Mouse (Mus musculus): ENCODE data around the gene Cldn24.

Gene Cldn24

DNA sequence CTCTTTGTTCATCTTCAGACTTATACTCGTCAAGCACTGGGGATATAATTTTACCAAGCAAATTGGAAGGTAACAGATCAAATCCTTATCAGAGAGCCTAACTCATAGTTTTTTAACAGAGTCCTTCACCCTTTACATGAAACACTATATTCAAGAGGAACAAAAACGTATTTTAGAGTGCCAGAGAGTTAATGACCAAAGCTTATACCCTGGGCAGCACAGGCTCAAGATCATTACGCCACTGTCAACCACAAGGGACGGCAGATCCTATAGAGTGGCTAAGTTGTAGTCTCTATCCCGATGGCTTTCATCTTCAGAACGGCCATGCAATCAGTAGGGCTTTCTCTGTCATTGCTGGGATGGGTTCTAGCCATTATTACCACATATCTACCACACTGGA is at the start of gene Cldn24:
TSS of gene Cldn24 (plus strand) at position 301 of the 400 bp plus-strand sequence.
- ATAC-seq (ENCODE audit: low TSS enrichment), result no peak

DNA sequence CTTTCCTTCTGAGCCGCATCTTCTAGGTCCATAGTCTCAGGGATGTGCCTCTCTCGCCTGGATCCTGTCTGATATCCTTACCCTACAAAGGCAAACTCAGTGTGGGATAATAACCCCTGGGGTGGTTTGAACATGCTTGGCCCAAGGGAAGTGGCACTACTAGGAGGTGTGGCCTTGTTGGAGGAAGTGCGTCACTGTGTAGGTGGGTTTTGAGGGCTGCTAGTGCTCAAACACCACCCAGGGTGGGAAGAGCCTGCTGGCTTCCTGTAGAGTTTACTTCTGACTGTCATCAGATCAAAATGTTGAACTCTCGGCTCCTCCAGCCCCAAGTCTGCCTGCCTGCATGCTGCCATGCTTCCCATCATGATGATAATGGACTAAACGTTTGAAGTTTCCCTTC is 49.0 kb upstream of the Cldn24 start:
- ATAC-seq (ENCODE audit: low TSS enrichment), result no peak

DNA sequence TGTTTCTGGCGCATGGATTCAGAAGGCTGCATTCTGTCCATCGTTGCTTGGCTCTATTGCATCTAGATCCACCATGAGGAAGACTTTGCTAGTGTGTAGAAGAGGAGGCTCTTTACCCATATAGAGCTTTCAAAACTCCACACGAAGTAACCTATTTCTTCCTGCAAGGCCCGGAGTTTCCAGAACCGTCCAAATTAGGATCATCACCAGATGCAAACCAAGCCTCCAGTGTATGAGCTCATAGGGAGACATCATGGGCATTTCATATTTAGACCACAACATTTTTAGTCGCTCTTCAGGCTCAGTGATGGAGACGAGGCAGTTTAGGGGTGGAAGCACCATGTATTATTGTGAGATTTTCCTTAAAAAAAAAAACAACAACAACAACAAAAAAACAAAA is 44.5 kb upstream of the Cldn24 start:
- ATAC-seq (ENCODE audit: low TSS enrichment), result peak; percentile 66

DNA sequence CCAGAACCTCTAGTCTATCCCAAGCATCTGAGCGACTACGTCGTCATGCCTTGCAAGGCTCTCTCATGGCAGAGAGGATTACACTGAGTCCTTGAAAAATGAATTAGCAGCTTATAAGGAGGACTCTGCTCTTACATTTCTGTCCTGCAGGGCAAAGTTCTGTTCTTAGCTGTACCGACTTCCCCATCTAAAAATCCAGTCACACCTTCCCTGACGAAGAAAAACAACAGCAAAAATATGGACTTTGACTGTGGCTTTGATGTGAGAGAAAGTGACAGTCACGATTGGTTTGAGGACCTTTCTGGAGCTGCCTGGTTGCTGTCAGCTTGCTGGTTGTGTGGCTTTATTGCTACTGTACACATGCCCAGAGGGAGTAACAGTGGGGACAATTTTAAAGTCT is 42.4 kb upstream of the Cldn24 start:
- ATAC-seq (ENCODE audit: low TSS enrichment), result no peak

DNA sequence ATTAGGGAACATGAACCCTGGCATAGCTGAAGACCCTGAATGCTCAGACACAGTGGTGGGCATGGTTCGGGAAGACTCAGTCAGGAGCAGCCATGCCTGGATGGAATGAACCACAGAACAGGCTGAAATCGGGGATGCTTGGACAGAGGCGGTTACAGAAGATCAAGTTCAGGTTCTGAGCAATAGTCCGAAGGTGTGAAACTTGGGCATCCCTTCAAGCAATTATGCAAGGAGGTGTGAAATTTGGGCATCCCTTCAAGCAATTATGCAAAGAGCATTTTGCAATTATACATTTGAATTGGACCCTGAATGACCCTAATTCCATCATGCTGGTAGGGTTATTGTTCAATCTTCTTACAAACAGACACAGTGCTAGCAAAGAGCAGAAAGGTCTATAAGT is 40.1 kb upstream of the Cldn24 start:
- no peak for ATAC-seq (ENCODE audit: low TSS enrichment)

DNA sequence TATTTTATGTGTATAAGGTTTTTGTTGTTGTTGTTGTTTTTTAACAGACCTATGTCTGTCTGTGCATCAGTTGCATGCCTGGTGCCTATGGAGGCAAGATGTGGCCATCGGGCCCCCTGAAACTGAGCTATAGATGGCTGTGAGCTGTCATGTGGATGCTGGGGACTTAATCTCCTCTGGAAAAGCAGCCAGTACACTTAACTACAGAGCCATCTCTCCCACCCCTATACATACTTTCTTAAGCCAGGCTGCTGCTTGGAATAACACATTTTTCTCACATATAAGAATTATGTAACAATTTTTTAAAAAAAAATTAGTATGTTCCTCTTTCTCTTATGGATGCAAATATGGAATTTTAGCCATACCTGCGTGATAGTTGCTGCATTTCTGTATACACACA is 38.4 kb upstream of the Cldn24 start:
- ATAC-seq (ENCODE audit: low TSS enrichment), result peak; percentile 71

DNA sequence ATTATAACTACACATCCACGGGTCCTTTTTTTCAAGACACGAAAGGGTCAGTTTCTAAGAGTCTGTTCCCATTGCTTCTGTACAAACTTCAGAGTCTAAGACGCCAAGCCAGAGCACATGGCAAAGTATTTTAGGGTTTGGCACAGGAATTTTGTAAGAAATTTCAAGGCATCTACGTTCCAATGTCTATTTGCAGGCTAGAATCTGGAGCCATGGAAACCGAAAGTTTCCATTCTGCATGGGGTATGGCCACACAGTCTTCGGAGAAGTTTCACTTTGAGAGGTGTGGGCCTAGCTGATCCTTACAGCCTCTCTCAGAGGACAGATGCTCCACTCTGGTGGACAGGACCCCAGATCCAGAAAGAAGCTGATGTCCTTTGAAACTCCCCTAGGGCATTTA is 38.0 kb upstream of the Cldn24 start:
- ATAC-seq (ENCODE audit: low TSS enrichment), result peak; percentile 79

DNA sequence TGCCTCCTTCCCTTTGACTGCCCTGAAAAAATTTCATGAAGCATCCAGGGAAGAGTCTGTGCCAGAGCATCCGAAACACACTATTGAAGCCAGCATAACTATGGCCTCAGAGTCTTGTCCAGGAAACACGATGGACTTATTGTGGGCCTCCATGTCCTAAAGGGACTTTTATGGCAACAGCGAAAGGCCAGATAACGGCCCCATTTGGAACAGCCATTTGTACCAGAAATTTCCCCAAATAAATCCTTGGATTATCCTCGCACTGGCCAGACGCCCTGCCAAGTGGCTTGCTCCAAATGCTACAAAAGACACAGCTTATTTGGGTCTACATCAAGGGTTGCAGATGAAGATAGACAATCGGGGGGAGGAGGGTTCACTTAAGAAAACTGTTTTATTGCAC is 37.5 kb upstream of the Cldn24 start:
- no peak for ATAC-seq (ENCODE audit: low TSS enrichment)

DNA sequence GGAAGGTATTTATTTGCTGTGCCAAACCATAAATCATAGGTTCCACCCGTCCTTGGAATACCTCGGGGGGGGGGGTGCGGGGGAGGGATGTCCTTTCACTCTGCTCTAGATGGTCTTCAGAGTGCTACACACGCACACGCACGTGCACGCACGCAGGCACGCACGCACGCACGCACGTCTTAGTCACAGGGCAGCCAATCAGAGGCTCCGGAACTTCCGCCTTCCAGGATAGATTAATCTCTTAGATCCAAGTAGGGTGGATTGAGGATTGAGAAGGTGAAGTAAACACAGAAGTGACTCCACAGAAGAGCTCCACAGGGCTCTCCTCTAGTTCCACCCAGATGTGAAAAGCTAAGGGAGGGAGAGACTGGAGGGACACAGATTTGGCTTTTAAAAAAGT is 35.6 kb upstream of the Cldn24 start:
- no peak for ATAC-seq (ENCODE audit: low TSS enrichment)

DNA sequence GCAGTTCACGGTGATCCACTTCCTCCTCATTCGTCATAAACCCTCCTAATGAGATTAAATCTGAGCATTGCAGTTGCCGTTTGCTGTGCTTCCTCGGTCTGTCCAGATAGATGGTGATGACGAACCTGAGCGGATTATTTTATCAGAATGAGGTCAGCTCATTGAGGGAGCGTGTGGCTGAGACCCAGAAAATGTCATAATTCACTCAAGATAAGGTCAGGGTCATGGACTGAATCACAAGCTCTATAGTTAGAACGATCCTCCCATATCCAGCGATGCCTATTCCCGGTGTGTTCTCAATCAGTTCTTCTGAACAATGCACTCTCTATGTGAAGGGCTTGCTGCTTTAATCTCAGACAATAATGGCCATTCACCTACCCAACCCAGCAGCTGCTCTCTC is 34.2 kb upstream of the Cldn24 start:
- no peak for ATAC-seq (ENCODE audit: low TSS enrichment)

DNA sequence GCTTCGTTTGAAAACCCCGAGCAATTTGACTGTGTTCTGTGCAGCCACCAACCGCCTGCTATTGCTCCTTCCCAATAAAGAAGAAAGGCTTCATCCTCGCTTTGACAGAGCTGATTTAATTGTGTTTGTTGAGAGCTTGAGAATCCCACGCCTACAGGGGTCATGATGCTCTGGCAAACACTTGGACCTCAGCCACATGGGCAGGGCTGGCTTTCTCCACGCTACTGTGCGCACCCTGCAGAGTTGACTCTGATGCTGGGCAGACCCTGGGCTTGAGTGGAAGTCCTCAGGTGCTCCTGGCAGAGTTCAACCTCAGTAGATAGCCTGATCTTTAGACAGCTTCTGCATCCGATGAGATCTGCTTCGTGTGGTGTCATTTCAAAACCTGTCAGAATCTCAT is 30.0 kb upstream of the Cldn24 start:
- ATAC-seq (ENCODE audit: low TSS enrichment), result no peak

DNA sequence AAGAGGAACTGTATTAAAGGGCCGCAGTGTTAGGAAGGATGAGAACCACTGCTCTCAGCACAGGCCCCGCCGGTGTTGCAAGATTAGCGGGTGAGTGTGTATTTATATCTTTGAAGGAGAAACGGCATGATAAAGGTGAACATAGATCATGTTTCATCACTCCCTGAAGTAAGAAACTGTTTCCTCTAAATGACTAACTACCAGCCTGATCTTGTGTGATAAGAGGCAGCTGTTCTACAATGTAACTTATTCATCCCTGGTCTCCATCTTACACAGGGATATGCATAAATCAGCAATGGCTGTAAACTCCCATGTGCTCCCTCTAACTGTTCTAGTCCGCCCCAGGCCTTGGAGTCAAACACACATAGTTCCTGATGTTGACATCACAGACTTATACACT is 22.5 kb upstream of the Cldn24 start:
- ATAC-seq (ENCODE audit: low TSS enrichment), result no peak

DNA sequence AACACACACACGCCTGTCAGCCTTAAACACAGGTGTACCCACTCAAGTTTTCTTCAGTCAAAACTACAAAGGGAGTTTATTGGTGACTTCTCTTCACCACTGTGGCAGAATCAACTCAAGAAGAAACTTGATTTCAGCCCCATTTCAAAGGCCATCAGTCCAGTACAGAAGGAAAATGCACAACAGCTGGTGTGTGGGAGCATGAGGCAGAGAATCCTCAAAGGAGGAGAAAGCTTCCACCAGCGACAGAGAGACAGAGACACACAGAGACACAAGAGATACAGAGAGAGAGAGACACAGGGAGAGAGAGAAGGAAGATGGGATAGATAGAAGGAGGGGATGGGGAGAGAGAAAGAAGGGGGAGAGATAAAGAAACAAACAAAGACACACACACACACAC is 19.6 kb upstream of the Cldn24 start:
- ATAC-seq (ENCODE audit: low TSS enrichment), result peak; percentile 73

DNA sequence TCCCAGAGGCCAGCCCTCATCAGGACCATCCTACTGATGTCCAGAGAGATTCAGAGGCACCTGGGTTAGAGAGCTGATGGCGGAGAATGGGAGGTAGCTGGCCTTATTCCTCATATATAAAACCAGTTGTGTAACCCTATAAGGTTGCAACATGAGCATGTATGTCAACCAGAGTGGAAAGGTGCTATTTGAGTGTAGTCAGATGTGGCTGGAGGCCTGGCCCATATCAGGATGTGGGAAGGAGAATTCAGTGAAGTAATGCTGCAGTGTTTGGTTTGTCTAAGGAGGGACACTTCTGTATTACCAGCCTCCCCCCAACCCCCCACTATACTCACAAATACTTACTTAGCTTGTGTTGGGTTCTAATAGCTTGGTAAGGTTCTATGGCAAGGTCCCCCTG is 17.7 kb upstream of the Cldn24 start:
- ATAC-seq (ENCODE audit: low TSS enrichment), result no peak

DNA sequence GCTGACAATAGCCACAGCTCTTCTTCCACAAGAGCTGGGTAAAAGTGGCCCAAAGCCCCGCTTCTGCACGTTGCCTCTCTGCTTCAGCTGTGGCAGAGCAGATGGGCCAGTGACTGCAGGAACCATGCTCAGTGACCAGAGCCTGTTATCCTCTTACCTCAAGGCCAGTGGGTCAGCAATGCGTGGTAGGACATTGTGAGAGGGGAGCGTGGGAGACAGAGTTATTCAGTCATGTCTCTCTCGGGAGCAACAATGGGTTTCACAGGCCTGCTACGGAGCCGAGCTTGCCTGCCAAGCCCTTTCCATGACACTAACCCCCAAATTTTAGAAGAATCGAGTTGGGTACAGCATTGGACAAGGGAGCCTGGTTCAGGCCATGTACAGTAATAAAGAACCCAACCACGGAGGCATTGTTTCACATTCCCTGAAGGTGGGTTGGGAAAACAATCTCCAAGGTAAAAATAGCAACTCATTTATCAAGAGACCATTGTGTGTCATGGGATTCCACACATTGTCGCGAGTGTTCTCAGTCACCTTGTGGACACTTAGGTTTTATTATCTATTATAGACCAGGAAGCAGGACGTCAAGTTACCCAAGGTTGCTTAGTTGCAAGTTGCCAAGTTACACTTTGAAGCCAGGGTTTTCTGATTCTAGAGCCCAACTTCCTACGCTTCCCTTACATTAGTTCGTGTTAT is 11.8 kb upstream of the Cldn24 start:
- no peak for ATAC-seq (ENCODE audit: low TSS enrichment)

DNA sequence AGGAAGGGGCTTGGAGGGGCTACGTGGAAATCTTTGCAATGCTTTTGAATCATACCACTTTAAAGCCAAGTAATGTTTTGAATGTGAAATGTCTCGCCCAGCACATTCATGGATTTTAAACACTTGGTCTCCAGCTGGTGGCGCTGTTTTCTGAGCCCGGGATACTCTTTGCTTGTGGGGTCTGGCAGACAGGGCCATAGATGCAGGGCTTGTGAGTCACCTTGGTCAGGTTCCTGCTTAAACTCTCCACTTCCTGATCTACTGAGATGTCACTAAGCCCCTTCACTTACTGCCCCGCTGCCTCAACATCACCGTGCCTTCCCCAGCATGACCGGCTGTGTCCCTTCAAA is 11.3 kb upstream of the Cldn24 start:
- ATAC-seq (ENCODE audit: low TSS enrichment), result no peak

DNA sequence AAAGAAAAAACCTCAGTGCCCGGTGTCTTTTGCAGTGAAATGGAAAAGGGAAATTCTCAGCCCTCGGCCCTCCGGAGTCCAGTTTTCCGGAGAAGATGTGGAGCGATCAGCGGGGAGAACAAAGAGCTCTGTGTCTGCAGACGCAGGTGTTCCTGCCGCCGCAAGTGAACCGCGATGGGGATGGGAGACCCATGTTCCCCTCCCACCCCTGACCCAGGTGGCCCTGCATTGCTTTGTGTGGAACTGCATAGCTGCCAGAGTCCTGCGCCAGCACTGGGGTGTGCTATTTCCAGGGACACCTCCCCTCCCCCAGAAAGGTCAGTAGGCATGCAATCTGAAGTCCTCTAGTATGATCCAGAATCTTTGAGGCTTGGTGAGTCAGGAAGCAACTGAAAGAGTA is 10.7 kb upstream of the Cldn24 start:
- no peak for ATAC-seq (ENCODE audit: low TSS enrichment)

DNA sequence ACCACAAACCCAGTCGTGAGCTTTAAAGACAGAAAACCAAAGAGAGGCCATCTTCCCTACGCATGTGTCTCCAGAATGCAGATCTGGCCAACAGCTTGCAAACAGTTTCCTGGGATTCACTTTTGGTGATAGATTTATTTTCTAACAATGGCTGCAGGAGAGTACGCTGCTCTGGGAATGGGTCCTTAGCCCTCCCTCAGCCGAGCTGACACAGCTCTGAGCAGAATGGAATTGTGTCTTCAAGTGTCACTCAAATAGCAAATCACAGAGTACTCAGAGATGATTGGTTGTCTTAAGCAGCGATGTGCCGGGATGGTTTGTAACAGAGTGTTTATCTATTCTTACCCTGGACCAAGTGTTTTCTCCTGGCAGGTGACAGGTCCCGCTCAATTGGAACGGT is 2.9 kb upstream of the Cldn24 start:
- ATAC-seq (ENCODE audit: low TSS enrichment), result no peak

DNA sequence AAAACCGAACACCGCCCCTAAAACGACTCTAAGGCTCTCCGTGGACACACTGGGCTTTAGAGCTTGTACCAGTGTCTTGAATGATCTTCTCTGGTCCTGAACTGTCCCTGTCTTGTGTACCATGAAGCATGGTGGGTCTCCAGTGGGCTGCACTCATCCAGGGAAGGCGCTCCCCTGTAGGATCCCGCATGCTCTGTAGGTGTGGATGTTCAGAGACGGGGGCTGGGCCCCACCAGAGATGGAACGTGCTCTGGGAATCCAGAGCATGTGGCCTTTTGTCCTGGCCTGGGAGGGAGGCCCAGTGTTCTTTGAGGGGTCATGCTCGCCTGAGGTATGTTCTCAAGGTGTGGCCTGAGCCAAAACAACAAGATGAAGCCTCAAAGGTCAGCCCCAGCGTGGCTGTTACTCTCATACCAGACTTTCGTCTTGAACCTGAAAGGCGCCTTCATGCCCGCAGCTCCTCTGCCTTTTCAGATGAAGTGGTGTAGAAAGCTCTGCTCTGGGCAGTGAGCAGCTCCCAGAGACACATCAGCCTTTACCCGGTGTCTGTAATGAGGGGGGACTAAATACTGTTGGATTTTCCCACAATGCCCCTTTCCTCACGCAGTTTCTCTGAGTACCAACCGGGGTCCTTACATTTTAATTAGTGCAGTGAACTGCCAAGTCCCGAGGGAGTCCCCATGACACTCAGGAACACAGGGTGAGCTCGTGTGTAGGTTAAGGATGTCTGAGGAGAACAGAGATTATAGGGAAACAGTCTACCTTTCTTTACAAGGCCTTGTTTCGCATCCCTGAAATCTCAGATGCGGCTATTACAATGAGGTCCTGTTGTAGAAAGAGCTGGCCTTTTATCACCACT is 800 bp upstream of the Cldn24 start:
- no peak for ATAC-seq (ENCODE audit: low TSS enrichment)

DNA sequence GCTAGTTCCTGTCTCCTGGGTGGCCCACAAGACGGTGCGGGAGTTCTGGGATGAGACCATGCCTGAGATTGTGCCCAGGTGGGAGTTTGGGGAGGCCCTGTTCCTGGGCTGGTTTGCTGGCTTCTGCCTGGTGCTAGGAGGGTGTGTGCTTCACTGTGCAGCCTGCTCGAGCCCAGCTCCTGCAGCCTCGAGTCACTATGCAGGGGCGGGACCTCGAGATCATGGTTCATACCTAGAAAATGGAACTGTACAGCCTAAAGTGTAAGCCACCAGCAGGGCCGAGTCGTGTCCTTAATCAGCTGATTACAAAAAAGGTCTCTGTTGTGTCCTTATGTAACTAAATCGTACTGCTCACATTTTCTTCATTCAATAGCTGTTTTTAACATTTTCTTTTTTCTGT is 598 bp downstream of the Cldn24 start:
- peak; percentile 24; the same call in 1 of the 2 replicates for ATAC-seq (ENCODE audit: low TSS enrichment)

DNA sequence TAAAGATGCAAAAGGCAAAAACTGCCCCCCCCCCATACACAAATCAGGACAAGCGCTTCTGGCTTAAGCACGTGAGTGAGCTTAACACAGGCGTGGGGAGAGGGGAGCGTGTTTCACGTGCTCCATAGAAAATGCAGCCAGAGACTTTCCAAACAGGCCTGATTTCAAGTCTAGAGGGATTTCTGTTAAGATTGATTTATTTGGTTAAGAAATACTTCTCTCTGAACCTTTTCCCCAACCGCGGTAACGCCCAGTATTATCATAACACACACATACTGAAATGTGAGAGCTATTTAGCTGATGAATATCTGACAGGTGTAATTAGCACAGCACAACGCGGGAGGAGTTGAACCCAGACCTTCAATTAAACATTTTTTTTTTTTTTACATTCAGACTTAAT is 1.8 kb downstream of the Cldn24 start:
- ATAC-seq (ENCODE audit: low TSS enrichment), result 0 out of 2 replicates have a peak, but pooled peaks have one; percentile 0

DNA sequence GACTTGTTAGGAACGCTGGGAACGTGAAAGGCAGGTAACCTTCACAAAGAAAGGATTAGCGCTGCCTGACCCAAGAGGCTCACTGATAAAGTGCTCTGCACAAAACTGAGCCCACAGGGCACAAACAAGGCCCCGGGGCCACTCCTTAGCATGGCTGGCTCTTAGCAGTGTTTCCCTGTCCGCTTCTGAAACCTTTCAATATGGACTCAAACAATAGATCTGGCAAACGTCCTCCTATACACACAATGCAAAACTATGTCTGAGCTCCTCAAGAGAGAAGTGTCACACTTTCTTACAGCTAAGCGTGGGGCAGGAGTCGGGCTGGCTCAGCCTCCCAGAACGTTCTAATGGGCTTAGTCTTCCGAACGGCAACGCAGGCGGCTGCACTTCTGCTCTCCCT is 2.2 kb downstream of the Cldn24 start, which contains the start of gene Cldn22:
TSS of gene Cldn22 (plus strand) at position 301 of the 400 bp plus-strand sequence.
- peak; percentile 59 for ATAC-seq (ENCODE audit: low TSS enrichment)

DNA sequence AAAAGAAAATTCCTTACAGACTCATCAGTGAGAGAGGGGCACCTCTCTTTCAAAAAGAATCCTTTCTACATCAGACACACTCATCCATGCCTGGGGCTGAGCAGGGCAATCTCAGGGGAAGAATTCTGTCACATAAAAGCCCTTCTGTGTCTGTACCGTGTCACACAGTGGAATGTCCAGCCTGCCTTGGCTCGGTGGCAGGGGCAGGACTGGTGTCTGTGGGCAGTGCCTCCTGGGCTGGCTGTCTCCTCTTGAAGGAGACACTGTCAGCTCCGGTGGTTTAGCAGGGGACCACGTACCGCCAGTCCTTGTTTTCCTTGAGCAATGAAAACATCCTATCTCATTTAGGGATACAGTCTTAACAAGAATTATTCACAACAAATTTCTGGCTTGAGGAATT is 3.7 kb downstream of the Cldn24 start:
- ATAC-seq (ENCODE audit: low TSS enrichment), result no peak

All from frontal cortex, adult (tissue).